Mouse (Mus musculus): Measurements from ENCODE around the gene Rnf217.

The Rnf217 gene

DNA sequence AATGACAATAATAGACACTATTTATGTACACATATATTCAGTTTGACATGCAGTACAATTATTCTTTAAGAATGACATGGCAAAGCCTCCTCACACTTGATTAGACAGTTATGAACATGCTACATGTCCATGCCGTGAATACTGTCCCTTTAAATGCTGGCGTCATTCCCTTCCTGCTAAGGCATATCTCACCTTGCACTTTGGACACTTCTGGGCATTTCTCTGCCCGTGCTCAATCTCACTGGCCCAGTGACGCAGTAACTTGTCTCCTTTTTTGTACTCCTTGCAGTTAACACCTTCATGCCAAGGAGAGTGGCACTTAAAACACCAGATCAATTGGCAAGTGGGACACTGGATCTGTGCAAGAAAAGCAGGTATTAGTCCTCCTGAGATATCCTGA, 91.8 kb downstream of the Rnf217 start:
- POLR2A ChIA-PET = no interaction called here
- CTCF ChIA-PET = no interaction called here

DNA sequence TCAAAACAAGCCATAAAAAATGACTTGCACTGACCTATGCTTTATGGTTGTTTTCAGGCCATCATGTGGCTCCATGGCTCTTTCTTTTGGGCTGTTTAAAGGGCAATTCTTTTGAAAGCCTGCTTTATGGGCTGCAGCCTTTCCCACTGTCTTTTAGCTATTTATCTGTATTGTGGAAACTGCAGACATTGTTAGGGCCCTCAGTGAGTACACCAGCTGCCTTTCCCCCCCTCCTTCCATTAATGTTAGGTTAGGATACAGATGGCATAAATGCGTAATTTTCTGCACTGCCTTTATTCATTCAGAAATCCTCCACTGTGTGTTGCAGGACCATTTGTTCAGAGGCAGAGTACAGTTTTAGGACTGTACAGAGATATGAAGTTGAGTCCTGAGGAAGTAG, 93.1 kb downstream of the Rnf217 start:
- POLR2A ChIA-PET = interaction anchor here in 1 of 4 experiments (0.5 kb wide), 1 partner anchor 265 kb away, joined by 3 read pairs; no protein-coding TSS in a partner anchor
- CTCF ChIA-PET = no interaction called here

DNA sequence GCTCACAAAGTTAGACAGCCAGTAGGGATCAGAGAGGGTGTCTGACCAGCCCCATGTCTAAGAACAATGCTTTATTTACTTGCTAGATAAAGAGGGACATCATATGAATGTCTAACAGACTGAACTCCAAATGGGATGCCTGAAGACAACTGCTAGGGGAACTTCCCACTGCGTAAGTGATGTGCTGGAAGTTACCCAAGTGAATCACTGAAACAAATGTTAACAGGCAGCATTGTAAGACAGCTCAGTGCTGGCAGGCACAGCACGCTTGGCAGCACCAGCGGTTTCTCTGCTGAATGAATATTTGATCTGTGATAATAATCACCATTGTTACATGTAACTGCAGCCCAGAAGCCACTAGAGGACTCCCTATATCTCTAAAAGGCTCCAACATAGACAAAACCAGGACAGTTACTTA, 104.8 kb downstream of the Rnf217 start:
- CTCF ChIA-PET = no interaction called here
- POLR2A ChIA-PET = no interaction called here

DNA sequence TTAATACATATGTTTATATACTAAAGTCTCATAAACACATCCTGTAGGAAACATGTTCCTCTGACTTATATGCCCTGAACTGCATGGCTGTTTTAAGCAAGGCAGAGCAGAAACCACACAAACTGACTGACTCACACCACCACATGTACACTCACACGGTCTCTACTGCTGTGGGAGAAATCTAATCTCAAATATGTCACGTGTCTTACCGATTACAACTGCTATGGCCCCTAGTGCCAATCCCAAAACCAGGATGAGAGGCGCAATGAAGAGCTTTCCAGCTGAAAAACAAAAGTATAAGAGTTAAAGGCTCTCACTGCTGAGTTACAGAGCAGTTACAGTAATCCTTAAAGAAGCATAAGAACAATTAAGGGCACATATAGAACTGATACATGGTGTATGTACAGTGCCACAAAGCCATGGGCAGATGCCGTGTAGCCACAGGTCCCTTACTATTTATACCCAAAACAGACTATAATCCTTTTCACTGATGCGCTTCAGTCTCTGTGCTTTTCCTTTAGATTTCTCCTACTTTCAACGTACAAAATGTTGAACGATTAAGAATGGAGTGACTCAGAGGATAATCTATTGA, 105.3 kb downstream of the Rnf217 start:
- CTCF ChIA-PET = no interaction called here
- POLR2A ChIA-PET = no interaction called here

DNA sequence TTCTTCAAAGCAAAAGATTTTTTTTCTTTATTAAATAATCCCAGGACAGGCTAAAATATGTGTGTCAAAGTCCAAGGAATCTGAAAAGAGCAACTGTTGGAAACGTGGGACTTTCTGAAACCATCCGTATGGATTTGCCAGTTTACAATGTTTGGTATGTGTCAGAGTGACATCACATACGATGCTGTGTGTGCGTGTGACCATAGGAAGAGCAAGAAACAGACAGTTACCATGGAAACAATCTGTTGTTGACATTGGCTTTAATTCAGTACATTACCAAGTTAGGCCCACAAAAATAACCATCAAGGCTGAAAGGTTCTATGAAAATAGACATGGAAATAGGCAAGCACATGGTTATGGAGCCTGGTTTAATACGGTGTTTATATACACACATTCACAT, 107.3 kb downstream of the Rnf217 start:
- POLR2A ChIA-PET = no interaction called here

DNA sequence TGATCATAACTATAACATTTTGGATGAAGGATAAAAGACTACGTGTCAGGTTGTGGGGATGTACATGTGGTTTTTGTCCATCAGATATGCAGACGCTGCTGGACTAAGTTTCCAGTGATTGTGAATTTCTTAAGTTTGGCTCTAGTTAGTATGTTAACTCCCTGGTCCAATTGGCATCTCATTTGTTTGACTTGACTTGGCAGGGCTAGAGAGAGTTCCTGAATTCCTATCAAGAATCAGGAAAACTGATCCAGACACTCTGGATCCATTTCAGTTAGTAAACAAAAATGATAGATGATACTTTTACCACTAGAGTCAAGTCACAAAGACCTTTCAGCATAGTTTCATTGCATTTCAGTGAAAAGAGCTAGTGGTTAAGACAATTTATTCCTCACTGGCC, 112.1 kb downstream of the Rnf217 start:
- ChIA-PET CTCF (no interaction called here), POLR2A (no interaction called here)

More for the DNA sequence above, 107.3 kb downstream of the Rnf217 start:
- CTCF ChIA-PET = no interaction called here

DNA sequence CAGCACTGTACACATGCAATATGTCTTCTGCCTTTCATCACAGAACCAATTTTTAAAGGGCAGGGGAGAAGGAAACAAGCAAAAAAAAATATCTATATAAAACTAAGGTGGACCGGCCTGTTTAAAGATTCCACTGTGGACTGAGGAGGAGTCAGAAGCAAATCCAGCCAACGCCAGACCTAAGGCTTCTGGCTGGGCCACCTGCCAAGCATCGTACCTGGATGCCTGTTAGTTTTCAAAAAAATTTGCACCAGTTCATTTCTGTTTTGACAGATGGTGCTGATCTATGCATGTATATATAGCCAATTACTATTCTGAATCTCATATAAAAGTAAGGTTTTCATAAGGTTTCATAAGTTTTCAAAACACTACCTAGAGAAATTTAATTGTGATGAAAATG, 113.2 kb downstream of the Rnf217 start:
- ChIA-PET POLR2A (no interaction called here), CTCF (no interaction called here)

DNA sequence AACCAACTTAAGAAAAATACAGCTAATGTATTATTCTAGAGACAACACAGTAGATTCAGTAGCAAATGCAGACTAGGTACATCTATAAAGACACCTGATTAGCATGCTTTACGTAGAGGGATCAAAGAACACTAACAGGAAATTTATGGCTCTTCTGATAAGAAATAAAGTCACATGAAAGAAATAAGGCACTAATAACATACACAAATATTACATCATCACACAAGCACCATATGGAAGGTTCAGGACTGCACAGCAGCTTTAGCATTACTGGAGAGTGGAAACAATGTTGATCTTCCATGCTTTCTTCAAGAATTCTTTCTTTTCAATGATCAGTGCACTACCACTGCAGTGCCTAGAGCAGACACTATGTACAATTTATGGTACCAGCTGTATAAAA, 114.7 kb downstream of the Rnf217 start:
- ChIA-PET POLR2A (no interaction called here), CTCF (no interaction called here)

DNA sequence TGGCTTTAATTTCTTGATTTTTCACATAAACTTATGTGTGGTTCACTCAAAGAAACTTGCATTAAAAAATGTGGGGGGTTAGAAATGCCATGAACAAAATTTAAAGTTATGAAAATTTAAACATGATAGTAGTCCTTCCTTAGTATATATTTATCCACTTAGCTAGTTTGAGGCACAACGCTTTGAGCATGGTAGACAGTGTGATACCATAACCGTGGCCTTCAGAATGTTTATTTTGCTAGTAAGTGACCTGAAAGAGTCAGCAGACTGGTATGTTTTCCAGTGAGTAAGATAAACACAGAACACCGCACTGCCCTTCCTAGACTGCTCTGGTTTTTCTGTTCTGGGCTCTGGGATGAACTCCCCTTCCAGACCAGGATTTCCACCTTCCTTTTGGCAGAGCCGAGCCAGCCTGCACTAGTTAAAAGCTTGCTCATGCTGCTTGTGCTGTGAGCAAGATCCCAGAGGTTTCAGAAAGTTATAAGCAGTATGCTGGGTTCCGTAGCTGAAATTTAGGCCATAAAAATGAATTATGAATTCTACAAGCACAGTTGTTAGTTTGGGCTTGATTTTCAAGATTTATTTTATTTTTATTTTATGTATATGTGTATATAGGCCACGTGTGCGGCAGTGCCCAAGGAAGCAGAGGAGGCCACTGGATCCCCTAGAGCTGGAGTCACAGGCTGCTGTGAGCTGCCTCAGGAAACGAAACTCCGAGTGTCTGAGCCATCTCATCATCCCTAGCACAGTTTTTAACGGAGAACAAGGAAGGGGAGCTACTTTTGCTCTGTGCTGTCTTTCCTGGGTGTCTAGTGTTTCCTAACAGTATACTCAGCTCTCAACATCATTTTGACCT, 141.7 kb downstream of the Rnf217 start:
- ChIA-PET POLR2A (interaction anchor here in 1 of 4 experiments (0.6 kb wide), 1 partner anchor 1820 kb away, joined by 3 read pairs; no protein-coding TSS in a partner anchor), CTCF (no interaction called here)

DNA sequence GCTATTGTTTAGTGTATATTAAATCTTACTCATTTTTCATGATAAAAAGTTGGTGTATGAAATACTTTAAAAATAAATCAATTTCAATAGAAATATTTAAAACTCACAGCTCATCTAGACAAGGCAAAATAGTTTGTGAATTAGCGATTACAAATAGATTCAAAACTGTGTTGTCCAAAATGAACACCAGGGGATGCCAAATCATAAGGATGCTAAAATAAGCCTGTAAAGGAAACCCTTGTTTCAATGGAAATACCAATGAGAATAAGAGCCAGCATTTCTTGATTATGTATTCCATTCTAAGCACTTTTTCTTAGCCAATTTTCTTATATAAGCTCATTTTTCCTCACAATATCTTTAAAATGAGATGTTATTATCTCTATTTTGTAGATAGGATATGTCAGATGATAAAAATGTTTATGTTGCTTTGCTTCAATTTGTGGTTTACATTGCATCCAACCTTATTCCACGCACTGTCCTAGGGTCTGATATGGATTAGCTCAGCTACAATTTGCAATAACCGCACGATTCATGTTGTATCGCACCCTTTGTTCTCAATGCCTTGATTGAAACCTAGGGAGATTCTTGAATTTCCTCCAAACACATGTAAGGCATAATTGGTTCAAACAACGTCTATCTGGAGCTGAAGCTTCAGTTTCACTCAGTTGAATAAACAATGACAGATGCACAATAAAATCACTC, 143.0 kb downstream of the Rnf217 start:
- ChIA-PET CTCF (no interaction called here), POLR2A (no interaction called here)

DNA sequence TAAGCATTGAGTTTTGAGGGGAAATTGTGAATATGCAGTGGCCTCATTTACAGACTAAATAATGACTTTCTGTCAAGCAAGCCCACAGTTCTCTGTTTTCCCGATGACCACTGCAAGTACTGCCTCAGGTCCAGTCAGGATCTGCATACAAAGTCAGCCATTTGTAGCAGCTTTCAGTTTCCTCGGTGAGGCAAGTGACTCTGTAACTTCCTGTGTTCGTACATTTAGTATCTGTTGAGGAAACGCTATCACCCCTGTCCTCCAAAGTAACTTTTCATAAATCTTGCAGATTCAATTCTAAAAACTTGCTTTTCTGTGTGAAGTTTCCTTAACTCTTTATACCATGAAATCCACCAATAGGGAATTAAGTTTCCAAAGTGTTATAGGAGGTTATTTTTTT, 143.6 kb downstream of the Rnf217 start:
- ChIA-PET CTCF (no interaction called here), POLR2A (no interaction called here)

DNA sequence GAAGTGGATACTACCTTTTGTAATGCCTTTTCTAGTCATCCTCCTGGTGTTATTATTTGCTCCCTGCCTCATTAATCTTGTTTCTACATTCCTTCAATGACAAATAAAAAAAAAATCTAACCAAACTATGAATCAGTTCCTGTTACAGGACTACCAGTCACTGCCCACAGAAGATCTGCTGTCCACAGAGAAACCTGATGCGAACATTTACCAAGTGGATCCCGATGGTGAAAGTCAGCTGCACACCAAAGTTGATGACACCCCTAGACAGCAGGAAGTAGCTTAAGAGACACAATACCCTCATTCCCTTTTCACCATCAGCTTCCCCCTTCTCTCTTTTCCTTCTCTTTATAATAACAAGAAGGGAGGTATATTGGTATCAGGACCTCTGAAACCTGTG, 145.9 kb downstream of the Rnf217 start:
- ChIA-PET CTCF (no interaction called here), POLR2A (no interaction called here)

DNA sequence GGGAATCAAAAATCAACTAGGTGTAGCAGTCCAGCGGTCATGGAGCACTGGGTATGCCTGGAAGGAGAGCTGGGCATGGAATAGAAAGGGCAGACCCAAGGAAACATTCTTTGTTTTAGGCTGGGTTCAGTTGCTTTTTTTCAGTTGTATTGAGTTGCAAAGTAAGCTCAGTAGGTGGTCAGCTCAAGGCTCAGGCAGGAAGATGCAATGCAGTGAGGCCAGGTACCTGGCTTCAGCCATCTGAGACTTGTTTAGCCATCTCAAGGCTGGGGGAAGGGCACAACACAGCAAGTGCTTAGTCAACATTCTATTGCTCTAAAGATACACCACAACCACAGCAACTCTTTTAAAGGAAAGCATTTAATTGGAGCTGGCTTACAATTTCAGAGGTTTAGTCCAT, 152.2 kb downstream of the Rnf217 start:
- CTCF ChIA-PET = interaction anchor here in 2 of 4 experiments (1.0 to 1.5 kb wide), 2 partner anchors 11 kb away, joined by 4 to 7 read pairs; partner anchors contain the start of gene Tpd52l1 (in 2 of the 2)
- POLR2A ChIA-PET = interaction anchor here in 3 of 4 experiments (0.6 to 2.3 kb wide), 10 partner anchors 8 to 144 kb away, joined by 3 to 8 read pairs (median 5); partner anchors contain the start of genes Hddc2 (in 3 of the 3) and Tpd52l1 (in 1 of the 3)

DNA sequence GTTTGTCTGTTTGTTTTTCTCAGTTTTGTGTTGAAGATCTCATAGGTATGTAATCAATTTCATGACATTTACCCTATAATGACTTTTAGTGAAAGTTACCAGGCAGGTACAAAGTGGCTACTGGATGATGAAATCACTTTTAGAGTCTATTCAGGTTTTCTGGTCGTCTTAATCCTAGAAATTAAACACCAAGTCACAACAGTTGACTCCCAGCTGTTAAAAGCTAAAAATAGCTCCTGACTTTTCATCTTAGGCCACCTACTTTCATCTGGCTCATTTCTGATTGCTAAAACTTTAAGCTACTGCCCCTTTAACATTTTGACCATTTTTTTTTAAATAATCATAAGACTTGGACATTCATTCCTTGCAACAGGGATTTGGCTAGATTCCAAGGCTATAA, 161.9 kb downstream of the Rnf217 start:
- CTCF ChIA-PET = no interaction called here
- POLR2A ChIA-PET = no interaction called here

DNA sequence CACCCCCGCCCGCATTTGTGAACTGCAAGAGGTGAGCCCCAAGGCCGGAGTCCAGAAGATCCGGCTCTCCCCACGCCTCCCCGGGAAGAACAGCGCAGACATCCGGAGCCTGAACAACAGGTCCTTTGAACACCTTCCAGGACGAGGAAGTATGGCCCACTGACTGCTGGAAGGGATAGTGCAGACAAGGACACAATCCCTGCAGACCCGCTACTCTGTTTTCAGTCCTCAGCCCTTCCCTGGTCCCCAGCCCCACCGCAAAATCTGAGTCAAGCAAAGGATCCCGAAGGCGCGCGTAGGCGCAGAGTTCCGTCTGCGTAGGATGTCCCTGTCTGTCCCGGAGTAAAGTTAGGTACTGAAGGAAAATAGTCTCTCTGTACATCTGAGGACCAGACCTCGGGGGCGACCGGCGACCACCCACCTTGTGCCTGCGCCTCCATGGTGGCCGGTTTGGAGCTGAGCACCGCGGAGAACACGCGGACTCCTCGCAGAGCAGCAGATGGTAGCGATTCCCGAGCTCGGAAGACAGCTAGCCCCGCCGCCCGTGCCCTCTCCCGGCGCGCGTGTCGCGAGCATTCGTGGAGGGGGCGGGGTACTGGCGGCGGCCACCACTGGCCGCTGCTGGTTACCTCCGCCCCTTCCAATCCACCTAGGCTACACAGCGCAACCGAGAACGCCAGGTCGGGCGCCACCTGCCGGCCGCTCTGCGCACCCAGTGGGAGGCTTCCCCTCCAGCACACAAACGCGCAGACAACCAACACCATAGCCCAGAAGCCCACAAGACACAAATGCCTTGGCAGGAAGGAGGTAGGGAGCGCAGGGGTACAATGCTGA, 163.5 kb downstream of the Rnf217 start, which contains the start of gene Tpd52l1:
Gene Tpd52l1, minus strand, starts transcription at position 668 of the 834 bp plus-strand sequence.
- ChIA-PET CTCF (interaction anchor here in 2 of 4 experiments (0.8 to 1.6 kb wide), 4 partner anchors 11 to 132 kb away, joined by 3 to 8 read pairs (median 6); partner anchors contain the start of gene Hddc2 (in 1 of the 2)), POLR2A (interaction anchor here in 3 of 4 experiments (0.5 to 2.2 kb wide), 8 partner anchors 10 to 1246 kb away, joined by 3 to 18 read pairs (median 7); partner anchors contain the start of gene Hddc2 (in 2 of the 3))

DNA sequence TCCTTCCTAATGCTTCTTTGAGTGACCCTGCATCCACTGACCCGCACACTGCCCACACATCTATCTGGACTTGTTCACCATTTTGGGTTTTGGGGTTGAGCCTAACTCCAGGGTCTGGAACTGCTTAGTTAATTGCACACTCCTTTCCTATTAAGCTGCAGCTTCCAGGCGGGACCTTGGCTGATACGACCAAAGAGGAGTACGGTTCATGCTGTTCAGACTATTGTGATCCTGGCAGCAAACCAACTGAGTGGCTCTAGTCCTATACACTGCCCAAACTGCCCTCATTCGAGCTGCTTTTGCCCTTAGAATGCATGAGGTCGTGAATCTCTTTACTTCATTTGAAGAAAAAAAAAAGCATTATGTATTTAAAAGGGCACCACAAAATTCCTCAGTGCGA, 164.8 kb downstream of the Rnf217 start:
- POLR2A ChIA-PET = interaction anchor here in 2 of 4 experiments (1.2 to 2.2 kb wide), 3 partner anchors 13 to 131 kb away, joined by 7 to 18 read pairs (median 7); partner anchors contain the start of gene Hddc2 (in 2 of the 2)
- CTCF ChIA-PET = interaction anchor here in 1 of 4 experiments (0.6 kb wide), 1 partner anchor 1421 kb away, joined by 7 read pairs; no protein-coding TSS in a partner anchor

All from embryonic stem cell, embryonic (primary cell).